Mouse (Mus musculus) lung, embryonic 16.5 days (tissue): ENCODE results near the gene Otud7b. TPM values are rescaled to one million over a fixed set of nuclear protein-coding genes. Genes with fewer than 3 reads are reported as not detected.
A peak's percentile ranks its signal among the peaks of the same experiment; 100 is the strongest.

Experiments used
- ATAC-seq: fragments of 200-750 bp; cut with Nextera tagmentation; 2 replicates; pipeline ENCODE4 v1.8.0; 2017; ENCODE audit warnings: low read depth, mild to moderate bottlenecking, moderate library complexity
- H3K27ac ChIP-seq: fragments of 300-500 bp; sonication (generic); 2 replicates; pipeline ENCODE4 v1.5.1; 2014; ENCODE audit warnings: mild to moderate bottlenecking, control low read depth, low read length
- H3K27me3 ChIP-seq: fragments of 300-500 bp; sonication (generic); 2 replicates; pipeline ENCODE4 v1.6.1; 2014; ENCODE audit warnings: low read depth, low read length, mixed read lengths; ENCODE audit not compliant: control insufficient read depth, insufficient read depth
- H3K36me3 ChIP-seq: fragments of 300-500 bp; sonication (generic); 2 replicates; pipeline ENCODE4 v1.6.1; 2014; ENCODE audit warnings: low read length; ENCODE audit not compliant: control insufficient read depth, insufficient read depth
- H3K4me1 ChIP-seq: fragments of 300-500 bp; sonication (generic); replicated peaks from 2 replicates; pipeline ENCODE4 v1.6.1; 2014; ENCODE audit warnings: low read length, mixed read lengths; ENCODE audit not compliant: control insufficient read depth, insufficient read depth
- H3K4me2 ChIP-seq: fragments of 300-500 bp; sonication (generic); 2 replicates; pipeline ENCODE4 v1.6.1; 2014; ENCODE audit warnings: low read depth, low read length, control low read depth
- H3K4me3 ChIP-seq: fragments of 300-500 bp; sonication (generic); 2 replicates; pipeline ENCODE4 v1.5.1; 2014; ENCODE audit warnings: mild to moderate bottlenecking, low read length, control low read depth
- H3K9ac ChIP-seq: fragments of 300-500 bp; sonication (generic); 2 replicates; pipeline ENCODE4 v1.6.1; 2014; ENCODE audit warnings: low read length, control low read depth
- H3K9me3 ChIP-seq: fragments of 300-500 bp; sonication (generic); 2 replicates; pipeline ENCODE4 v1.6.1; 2016; ENCODE audit warnings: low read length; ENCODE audit not compliant: control insufficient read depth
- WGBS: fragments of 180-500 bp; shearing (Covaris S2); extraction: QIAGEN DNeasy Blood & Tissue Kit; methylation state at CpG from one replicate; pipeline ENCODE4 v1.1.7; 2014; 5-methylcytosine and 5-hydroxymethylcytosine counted together
- polyA plus RNA-seq: library from polyadenylated mRNA; unstranded; fragments of >200 nt; fragmentation: Nextera tagmentation; extraction: Ambion mirVana; gene quantifications from 2 replicates; pipeline ENCODE4 v1.2.1, GENCODE M21; 2015

The Otud7b gene
- polyA plus RNA-seq, 1 experiment from 2014 or later: 18.8 TPM

DNA sequence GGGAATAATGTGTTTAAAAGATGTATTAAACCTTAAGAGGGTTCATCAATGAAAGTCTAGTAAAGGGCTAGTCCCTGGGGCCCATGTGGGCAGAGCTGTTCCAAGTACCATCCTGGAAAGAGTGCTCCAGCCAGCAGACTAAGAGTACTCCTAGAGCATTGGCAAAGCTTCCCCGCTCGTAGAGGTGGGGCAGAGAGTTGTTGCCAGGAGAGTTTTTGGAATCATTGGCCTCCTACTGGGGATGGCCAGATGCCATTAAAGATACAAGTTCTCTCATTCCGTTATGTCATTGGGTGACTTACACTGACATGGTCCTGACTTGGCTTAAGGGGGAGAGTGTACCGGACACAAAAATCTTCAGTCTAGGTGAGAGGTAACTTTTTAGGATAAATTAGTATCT, 75.2 kb downstream of the Otud7b start:
- Histone ChIP-seq H3K4me1 (peaks cover 19% of the 10 kb centered on the region), H3K4me3 (no peak overlapping the region), H3K27ac (no peak overlapping the region), H3K36me3 (peaks cover 32% of the 10 kb centered on the region), H3K27me3 (no peaks in the 10 kb centered on the region), H3K9me3 (no peaks in the 10 kb centered on the region), H3K4me2 (no peak overlapping the region), H3K9ac (no peak overlapping the region)
- no peak for ATAC-seq
- 49% methylated on average over 4 of the region's 4 CpGs for WGBS

DNA sequence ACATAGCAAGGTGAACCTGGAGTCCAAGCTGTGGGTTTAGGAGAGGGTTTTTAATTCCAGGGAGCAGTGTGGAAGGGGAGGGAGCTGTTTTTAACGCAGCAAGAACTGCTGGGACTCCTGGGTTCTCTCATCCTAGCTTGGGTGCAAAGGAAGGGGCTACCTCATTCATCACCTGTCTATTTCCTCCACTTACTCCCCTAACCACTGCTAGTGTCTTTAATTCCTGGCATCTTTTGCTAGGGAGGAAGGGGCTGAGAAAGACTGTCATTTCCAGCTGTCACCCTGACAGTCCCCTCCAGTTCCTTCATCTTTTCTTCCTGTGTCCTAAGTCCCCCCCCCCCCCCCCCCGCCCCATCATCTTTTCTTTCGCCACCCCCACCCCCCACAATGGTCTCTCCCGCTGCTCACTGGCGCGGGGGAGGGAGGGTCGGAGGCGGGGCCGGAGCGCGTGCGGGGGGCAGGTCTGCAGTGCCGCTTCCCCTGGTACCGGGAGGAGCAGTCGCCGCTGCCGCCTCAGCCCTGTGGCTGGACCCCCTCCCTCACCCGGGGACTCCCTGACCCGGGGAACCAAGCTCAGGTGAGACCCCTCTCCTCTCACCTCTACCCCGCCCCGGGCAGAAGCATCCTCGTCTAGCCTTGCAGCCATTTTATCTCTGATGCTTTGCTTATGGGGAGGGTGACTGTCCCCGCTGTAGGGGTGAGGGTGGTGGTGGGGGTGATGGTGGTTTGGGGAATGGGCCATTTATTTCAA, 76.6 kb downstream of the Otud7b start, which contains the start of gene Sv2a:
Gene Sv2a (plus strand): TSS at position 425 of the 751 bp plus-strand sequence.
- WGBS: under 1% methylated on average over 18 of the region's 23 CpGs
- no peak within 1 kb of the TSS for H3K27ac ChIP-seq

DNA sequence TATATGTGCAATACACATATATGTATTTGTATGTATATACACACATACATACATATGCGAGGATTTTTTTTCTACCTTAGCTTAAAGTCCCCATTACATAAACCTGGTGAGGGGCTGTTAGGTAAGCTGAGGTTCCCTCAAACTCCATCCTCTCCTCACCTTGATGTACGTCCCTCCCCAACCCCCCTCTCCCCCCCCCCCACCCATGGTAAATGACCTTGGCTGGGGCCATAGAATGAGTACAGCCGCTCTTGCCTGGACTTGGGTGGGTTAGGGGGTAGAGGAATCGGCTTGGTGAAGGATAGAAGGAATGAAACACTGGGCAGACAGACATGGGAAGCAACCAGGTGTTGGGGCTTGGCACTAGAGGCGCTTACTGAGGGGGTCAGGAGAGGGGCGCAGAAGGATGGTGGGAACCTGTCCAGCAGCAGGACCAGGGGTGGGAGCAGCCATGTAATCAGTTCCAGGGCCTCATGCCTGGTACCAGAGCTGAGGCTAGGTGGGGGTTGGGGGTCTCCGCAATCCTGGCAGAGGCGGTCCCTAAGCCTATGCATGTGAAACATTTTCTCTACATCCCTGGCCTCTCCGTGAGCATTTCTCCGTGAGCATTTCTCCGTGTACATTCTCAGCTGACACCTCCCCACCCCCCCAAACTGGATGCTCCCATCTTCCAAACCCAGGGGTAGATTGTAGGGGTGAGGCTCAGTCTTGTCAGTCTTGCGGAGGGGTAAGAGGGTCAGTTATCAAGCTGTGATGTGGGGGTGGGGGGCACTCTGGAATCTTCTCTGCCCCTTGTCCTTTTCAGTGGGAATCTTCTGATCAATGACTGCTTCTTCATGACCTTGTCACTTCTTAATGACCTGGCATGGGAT, 77.4 kb downstream of the Otud7b start:
- Histone ChIP-seq H3K9ac (peak overlapping the region; percentile 28; the same call in 1 of the 2 replicates), H3K27me3 (no peaks in the 10 kb centered on the region), H3K27ac (no peak overlapping the region), H3K9me3 (no peaks in the 10 kb centered on the region), H3K4me2 (peak overlapping the region; percentile 83), H3K4me3 (peak overlapping the region; percentile 58), H3K4me1 (peaks cover 17% of the 10 kb centered on the region), H3K36me3 (peaks cover 14% of the 10 kb centered on the region)
- peak; percentile 21 for ATAC-seq
- 32% methylated on average over 12 of the region's 12 CpGs for WGBS

More for the DNA sequence above, 76.6 kb downstream of the Otud7b start, which contains the start of gene Sv2a:
- no peaks in the 10 kb centered on the region for H3K9me3 ChIP-seq
- ATAC-seq: peak; percentile 64; the same call in 1 of the 2 replicates
- H3K27me3 ChIP-seq: no peaks in the 10 kb centered on the region
- H3K4me3 ChIP-seq: peak within 1 kb of the TSS; percentile 58
- H3K9ac ChIP-seq: peak within 1 kb of the TSS; percentile 70
- peaks cover 23% of the 10 kb centered on the region for H3K36me3 ChIP-seq
- H3K4me2 ChIP-seq: peak within 1 kb of the TSS; percentile 83
- H3K4me1 ChIP-seq: peaks cover 17% of the 10 kb centered on the region

- H3K9ac ChIP-seq: peak overlapping the region; percentile 41; the same call in 1 of the 2 replicates
- H3K9me3 ChIP-seq: no peaks in the 10 kb centered on the region
- peak overlapping the region; percentile 13; the same call in 1 of the 2 replicates for H3K27ac ChIP-seq
- peak overlapping the region; percentile 83 for H3K4me2 ChIP-seq
- peaks cover 11% of the 10 kb centered on the region for H3K36me3 ChIP-seq
- no peak for ATAC-seq
- WGBS: 16% methylated on average over 4 of the region's 4 CpGs
- no peaks in the 10 kb centered on the region for H3K27me3 ChIP-seq
- peaks cover 17% of the 10 kb centered on the region for H3K4me1 ChIP-seq
- peak overlapping the region; percentile 58; the same call in 1 of the 2 replicates for H3K4me3 ChIP-seq
Measured at GRCm38 (mm10) chr3:96182382-96182776, 78.1 kb downstream of the Otud7b start.

DNA sequence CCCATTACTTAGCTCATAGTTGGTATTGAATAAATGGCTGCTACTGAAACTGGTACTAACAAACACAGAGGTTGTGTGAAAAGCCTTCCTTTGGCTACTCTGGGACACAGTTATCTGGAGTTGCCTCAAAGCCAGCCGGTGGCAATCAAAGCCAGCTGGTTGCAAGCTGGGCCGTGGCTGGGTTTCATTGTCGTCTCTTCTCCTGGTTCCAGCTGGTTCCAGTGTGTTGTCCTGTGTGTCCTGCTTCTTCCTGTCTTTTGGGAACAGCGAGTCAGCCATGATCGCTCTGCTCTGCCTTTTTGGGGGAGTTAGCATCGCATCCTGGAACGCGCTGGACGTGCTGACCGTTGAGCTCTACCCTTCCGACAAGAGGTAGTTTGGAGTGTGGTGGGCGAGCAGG, 88.7 kb downstream of the Otud7b start:
- WGBS: 59% methylated on average over 12 of the region's 12 CpGs
- H3K36me3 ChIP-seq: no peaks in the 10 kb centered on the region
- no peak overlapping the region for H3K4me3 ChIP-seq
- H3K9me3 ChIP-seq: no peaks in the 10 kb centered on the region
- H3K27ac ChIP-seq: no peak overlapping the region
- H3K9ac ChIP-seq: no peak overlapping the region
- ATAC-seq: no peak
- H3K4me1 ChIP-seq: peaks cover 10% of the 10 kb centered on the region; the same call in 1 of the 2 replicates
- H3K4me2 ChIP-seq: no peak overlapping the region
- no peaks in the 10 kb centered on the region for H3K27me3 ChIP-seq

GRCm38 (mm10) chr3:96194966-96195365, 90.6 kb downstream of the Otud7b start:
- Histone ChIP-seq H3K4me2 (no peak overlapping the region), H3K4me3 (no peak overlapping the region), H3K27me3 (no peaks in the 10 kb centered on the region), H3K9me3 (no peaks in the 10 kb centered on the region), H3K36me3 (no peaks in the 10 kb centered on the region), H3K9ac (no peak overlapping the region), H3K27ac (no peak overlapping the region), H3K4me1 (peaks cover 13% of the 10 kb centered on the region; the same call in 1 of the 2 replicates)
- WGBS: 80% methylated on average over 10 of the region's 10 CpGs
- ATAC-seq: no peak

DNA sequence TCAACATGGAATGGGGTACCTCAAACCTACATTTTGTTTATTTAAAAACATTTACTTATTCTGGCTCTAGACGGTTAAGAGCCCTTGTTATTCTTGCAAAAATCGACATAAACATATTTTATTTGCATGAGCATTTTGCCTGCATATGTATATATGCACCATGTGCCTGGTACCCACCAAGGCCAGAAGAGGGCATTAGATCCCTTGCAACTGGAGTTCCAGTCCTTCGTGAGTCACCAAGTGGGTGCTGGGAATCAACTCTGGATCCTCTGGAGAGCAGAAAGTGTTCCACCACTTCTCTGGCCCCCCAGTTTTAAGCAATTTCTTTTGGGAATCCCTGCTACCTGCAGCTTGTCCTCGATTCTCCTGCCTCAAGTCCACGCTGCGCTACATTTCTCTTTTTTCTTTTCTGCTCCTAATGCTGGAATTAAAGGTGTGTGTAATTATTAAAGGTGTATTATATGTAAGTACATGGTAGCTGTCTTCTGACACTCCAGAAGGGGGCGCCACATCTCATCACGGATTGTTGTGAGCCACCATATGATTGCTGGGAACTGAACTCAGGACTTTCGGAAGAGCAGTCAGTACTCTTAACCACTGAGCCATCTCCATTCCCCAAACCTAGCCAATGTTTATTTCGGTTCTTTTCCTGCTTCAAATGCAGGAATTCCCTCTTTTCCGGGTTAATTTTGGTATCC, 91.4 kb downstream of the Otud7b start:
- 86% methylated on average over 11 of the region's 11 CpGs for WGBS
- Histone ChIP-seq H3K4me2 (no peak overlapping the region), H3K4me1 (peaks cover 13% of the 10 kb centered on the region; the same call in 1 of the 2 replicates), H3K27ac (no peak overlapping the region), H3K27me3 (no peaks in the 10 kb centered on the region), H3K9me3 (no peaks in the 10 kb centered on the region), H3K36me3 (no peaks in the 10 kb centered on the region), H3K9ac (no peak overlapping the region), H3K4me3 (no peak overlapping the region)
- no peak for ATAC-seq

DNA sequence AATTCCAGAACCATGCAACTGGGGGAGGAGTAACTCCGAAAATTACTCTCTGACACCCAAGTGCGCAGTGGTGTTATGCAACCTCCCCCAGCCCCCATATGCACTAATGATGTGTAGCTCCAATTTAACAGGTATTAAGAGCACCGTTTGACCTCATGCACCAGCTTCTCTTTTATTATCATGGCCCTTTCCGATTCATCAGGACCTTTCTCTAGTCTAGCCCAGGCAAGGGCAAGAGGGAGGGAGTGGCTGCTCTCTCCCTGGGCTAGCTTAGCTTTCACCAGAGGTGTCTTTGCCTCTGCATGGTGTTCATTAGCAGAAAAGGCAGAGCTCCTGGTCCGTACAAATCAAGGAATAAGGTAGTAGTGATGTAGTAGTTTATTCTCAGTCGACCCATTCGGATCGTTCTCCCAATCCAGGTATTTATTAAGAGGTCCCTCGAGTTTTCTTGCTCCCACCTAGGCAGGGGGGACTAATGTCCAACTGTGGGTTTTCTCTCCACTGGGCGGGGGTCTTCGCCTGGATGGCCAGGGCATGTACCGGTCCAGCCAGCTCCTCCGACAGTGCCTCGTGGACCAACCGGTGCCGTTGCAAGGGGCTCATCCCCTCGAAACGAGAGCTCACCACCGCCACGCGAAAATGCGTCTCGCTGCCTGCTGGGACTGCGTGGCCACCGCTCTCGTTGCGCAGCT, 92.3 kb downstream of the Otud7b start:
- no peaks in the 10 kb centered on the region for H3K36me3 ChIP-seq
- peak overlapping the region; percentile 96 for H3K27ac ChIP-seq
- H3K9ac ChIP-seq: peak overlapping the region; percentile 91
- no peaks in the 10 kb centered on the region for H3K27me3 ChIP-seq
- H3K4me2 ChIP-seq: peak overlapping the region; percentile 97
- H3K4me1 ChIP-seq: peaks cover 13% of the 10 kb centered on the region; the same call in 1 of the 2 replicates
- no peaks in the 10 kb centered on the region for H3K9me3 ChIP-seq
- WGBS: 21% methylated on average over 27 of the region's 27 CpGs
- no peak for ATAC-seq
- H3K4me3 ChIP-seq: peak overlapping the region; percentile 86
